Mouse (Mus musculus) CD4-positive, CD25-positive, alpha-beta regulatory T cell, adult 4 months (primary cell): ENCODE results near the gene Col15a1. TPM values are rescaled to one million over a fixed set of nuclear protein-coding genes. Genes with fewer than 3 reads are reported as not detected.

Source experiments
- ATAC-seq: one replicate; pipeline ENCODE4 v1.8.0; 2017
- polyA plus RNA-seq, 2 experiments: library from polyadenylated mRNA; unstranded; fragments of 100-300 nt; shearing (Covaris generic); gene quantifications; one replicate each; pipeline ENCODE4 v1.2.1; 2017

Gene Col15a1
- 1 to 10 TPM; 3.2 to 3.9 TPM for polyA plus RNA-seq

DNA sequence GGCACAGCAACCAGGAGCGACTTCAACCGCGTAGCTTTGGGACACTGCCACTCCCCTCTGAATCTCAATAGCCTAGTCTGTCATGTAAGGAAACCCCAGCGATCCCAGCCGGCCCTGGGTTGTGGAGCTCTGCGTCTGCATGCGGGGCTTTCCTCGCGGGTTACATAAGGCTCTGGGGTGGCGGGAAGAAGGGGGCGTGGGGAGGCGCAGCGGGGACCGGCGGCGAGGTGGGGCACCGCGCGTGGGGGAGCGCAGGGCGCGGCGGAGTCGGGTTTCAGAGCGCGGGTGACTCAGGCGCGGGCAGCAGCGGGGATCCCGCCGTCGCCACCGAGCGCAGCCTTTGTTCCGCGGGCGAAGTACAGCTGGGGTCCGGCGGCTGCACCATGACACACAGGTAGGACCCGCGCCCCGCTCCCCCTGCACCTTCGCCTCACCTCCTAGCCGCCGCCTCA, at the start of gene Col15a1:
Gene Col15a1 (plus strand): TSS at position 193 of the 452 bp plus-strand sequence.
- ATAC-seq, result no peak

DNA sequence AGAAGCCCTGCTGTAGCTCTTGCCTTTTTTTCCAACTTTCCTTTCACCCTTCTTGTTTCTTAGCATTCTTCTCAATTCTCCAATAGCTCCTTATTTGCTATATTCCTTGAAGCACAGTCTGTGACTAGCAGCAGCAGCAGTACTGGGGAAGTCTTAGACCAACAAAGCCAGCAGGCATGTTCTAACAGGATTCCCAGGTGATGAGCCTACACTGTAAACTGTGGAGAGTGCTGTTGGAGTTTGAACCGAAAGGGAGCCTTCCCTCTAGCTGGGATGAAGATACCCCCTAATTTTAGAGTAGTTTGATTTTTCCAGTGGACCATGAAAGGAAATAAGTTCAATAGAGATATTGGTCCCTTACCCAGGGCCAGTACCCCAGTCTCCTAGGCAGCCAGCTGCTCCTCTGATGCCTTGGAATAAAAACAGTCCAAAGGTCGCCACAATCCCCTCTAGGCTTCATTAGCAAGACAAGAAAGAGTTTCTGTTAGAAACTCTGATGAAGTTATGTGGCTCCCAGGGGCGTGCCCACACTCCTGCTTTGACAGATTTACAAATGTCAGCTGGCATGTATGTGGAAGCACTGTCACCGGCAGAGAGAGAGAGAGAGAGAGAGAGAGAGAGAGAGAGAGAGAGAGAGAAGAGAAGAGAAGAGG, 46.7 kb upstream of the Col15a1 start:
- no peak for ATAC-seq

DNA sequence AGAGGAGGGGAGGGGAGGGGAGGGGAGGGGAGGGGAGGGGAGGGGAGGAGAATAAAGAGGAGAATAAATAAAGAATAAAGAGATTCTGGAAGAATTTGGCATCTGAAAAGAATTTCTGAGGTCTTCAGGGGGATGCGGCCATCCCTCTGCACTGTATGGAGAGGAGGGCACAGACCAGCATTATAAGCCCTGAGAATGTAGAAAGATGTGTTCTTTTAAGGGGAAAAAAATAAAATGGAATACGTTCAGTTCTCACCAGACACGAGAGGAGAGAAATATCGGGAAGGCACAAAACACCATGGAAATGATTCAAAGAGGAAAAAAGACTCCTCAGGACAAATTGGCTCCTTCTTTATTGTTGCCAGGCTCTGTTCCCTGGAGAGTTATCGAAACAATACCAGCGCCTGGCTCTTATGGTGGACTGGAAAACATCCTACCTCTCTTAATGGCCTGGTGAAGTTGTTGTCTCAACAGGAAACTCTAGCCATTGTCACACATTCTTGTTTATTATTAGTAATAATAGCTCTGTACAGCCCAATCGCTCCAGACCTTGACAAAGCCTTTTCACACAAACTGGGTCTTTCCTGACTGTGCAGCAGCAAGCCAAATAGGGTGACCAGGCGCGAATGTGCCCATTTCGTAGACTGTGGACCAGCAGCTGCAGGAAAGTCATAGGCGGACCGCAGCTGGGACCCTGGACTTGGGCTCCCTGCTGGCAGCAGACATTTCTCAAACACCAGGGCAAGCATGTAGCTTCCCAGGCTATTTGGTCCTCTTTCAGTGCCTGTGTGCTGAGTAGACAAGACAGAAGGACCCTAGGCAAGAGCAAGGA, 46.0 kb upstream of the Col15a1 start:
- no peak for ATAC-seq

DNA sequence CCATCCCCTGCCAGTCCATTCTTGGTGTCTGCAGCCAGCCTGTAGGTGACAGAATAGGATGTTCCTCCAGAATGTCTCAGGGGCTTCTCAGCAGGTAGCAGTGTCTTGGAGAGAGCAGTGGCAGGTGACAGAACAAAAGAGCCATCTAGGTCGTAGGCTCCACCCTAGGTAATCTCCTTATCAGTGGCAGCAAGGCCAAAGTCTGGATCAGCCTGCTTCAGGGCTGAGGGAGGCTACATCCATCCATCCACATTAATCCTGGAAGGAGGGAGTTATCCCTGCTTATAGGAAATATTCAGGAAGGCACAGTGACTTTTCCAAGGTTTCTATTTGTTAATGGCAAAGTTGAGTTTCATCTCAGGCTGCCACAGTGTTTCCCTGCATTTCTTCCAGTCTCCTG, 35.6 kb upstream of the Col15a1 start:
- ATAC-seq, result no peak

DNA sequence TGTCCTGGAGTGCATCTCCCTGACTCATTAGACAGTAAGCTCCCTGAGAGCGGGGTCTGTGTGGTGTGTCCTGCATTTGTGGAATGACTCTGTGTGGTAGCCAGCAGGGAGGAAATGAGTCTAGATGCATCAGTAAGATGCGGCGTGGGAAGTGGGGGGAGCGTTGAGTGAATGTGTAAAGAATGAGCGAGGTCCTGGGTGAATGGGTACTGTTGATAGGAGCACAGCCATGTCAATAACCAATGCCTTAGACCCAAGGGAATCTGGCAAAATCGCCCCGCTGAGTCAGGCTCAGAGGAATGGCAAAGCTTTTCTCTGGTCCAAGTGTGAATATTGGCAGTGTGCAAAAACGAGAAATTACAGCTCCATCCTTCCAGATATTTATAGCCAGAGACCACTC, 30.9 kb upstream of the Col15a1 start:
- ATAC-seq, result no peak

DNA sequence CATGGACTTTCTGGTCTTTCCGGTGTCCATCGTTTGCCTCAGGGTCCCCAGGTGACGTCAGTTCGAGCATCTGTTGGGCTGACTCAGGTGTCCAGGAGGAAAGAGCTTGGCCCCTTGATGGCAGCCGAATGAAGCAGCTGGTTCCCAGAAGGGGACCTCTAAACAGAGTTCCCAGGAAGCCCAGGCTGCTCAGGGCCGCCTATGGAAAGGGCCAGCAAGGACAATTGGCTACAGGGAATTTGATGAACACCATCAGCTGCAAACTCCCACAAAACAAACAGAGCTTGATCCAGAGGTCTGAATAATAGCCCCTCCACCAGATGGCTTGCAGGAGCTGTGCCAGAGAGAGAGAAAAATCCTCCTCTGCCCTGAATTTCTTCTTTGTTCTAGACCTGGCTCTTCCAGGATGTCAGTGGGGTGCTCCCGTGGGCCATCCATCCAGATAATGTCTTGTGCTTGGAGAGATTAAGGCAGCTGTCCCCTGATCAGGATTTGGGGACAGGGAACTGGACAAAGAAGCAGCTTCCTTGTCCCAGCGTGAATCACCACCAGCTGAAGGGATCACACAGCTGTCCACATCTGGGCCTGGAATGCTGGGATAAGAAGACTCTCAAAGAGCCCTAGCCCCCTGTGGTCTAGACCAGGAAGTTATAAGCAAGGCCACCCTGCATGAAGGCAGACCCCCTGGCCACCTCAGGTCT, 29.6 kb upstream of the Col15a1 start:
- no peak for ATAC-seq

DNA sequence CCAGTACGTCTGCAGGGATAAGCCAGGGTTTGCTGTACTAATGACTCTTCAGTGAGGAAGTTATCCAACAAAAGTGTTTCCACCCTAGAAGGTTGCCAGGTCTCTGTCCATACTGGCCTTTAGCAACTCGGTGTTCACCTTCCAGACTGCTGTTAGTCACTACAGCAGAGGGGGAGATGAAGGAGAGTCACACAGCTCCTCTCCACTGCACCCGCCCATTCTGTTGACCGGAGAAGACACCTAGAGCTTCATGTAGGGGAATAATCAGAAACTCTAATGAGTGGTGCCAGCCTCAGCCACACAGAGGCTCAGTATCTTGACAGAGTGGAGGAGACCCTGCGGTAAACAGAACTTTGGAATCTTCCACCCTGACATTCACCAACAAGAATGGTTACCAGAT, 28.4 kb upstream of the Col15a1 start:
- ATAC-seq, result no peak

DNA sequence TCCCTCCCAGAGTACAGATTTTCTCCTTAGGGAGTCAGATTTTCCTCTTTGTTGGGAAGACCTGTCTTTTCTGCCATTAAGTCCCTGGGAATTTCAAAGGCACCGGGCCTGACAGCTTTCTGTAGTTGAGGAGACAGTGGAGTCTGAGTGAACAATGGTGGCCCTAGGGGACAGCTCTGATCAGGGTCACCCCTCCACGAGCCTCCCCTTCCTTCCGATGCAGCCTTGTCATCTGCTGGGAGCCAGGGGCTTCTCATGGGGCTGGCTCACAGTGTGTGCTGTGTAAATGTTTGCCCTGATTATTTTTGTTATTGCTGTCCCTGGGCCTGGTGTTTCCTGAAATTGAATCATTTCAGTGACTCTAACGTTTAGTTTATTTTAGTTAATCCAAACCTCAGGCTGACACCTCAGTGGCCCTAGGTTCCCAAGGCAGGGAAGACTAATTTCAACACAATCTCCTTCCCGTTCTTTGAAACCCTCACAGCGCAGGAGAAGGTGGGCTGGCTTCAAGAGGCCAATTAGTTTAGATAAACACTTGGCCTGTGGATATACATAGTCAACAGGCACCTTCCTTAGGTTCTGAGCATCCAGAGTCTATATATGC, 23.8 kb upstream of the Col15a1 start:
- ATAC-seq, result no peak

DNA sequence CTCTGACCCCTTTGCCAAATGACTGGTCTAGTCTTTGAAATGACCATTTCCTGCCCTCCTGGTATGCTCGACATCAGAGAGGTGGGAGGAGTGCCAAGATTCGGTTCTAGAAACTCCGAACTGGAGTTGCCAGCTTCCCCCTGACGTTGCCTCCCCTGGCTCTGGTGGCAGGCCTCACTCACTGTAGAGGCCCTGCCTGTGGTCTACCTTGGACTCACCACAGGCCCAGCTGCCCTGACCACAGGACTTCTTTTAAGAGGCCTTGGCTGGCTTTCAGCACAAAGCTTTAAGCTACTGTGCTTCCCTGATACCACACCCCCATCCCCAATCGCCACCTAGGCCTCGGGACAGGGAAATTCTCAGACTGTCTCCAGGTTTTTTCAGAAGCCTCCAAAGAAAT, 21.4 kb upstream of the Col15a1 start:
- no peak for ATAC-seq

DNA sequence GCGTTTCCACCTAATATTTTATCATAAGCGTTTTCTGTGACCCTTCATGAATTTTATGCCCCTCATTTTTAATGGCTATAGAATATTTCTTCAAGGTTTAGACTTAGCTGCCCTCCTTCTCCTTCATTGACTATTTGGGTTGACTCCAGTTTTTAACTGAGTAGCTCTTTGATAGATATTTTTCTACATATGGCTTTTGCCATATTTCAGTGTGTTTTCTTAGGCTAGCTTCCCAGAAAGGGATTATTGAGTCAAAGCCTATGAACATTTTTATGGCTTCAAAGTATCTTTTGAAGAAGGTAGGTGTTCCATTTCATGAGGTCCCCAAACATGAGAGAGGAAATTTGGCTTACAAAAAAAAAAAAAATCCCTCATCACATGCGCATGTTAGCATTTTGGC, 11.8 kb upstream of the Col15a1 start:
- no peak for ATAC-seq

DNA sequence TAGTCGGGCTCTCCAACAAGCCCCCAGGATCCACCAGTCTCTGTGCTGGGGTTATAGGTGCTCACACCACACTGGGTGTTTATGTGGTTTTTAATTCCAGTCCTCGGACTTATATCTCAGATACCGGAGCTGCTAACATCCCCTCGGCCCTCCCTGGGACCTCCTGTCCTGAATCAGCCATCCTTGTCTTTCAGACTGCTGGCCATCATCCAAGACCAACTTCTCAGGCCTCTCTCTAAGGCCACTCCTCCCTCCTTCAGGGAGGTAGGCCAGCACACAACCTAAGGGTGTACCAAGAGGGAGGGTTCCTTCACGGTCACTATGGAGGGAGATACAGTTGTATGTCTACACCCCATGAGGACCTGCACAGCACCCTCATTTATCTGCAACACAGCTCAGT, 4.3 kb upstream of the Col15a1 start:
- no peak for ATAC-seq

DNA sequence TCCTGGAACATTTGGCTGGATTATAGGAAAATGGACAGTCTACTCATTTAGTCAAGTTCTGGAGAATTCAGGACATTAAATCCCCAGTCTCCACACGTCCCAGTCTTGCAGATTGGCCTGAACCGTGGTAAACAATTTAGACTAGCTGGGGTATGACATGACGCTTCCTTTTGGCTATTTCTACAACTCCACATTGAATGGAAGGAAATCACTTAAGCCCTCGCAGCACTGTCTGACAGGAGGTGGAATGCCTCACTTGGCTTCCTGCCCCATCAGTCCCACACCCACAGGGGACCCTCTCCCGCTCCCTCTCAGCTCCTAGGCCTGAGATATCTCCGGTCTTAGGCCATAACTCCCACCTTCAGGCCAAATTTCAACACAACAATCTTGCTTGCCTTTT, 2.1 kb upstream of the Col15a1 start:
- ATAC-seq, result no peak

DNA sequence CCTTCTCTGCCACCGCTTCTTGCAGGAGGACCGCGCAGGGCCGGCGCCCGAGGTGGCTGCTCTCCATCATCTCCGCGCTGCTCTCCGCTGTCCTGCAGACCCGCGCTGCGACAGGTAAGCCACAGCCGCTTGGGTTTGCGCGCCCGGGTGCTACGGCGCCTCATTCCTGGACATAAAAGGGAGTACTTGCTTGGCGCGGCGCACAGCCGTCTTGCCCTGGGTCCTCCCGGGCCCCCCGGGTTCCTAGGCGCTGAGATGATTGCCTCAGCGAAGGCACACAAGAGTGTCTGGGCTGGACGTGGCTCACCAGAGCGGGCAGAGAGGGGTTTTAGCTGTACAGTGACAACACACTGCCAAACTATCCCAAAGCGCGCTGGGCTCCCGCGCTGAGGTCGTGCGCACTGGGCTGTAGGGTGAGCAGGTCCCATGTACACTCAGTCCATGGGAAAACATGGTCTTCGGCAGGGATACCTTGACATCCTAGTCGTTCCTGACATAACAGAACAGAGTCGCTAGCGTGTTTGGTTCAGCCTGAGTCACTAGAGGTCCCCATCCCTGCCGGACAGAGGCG, 545 bp downstream of the Col15a1 start:
- ATAC-seq, result no peak

DNA sequence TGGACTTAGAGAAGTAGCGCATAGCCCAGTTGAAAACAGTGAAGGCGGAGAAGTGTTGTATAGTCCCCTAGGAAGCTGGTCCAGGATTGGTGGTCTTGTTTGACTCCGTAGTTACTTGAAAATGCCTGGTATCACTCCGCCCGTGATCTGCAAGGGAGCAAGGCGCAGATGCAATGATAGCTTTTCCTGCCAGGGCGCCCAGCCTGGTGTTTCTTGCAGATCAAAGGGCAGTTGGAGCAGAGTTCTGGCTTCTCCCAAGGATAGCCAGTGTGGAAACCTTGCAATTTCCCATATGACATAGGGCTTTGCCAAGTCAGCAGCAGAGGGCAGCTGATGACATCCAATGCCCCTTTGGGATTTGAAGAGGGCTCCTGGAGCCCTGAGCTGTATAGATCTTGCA, 1.5 kb downstream of the Col15a1 start:
- no peak for ATAC-seq

DNA sequence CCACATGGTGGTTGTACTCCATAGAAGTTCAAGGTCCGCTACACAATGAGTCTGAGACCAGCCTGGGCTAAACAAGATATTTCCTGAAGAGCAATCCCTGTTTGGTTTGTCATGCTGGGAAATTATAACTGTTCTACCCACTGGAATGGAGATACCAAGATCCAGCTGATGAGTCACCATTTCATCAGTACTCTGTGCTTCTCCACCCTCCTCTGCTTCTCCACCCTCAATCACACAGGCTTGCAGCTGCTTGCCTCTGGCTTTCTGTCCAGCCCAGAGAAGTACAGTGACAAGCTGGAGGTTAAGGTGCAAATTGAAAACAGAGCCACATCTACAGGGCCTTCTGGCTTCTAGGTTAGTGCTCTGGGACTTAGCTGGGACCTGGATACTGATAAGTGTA, 10.9 kb downstream of the Col15a1 start:
- no peak for ATAC-seq

DNA sequence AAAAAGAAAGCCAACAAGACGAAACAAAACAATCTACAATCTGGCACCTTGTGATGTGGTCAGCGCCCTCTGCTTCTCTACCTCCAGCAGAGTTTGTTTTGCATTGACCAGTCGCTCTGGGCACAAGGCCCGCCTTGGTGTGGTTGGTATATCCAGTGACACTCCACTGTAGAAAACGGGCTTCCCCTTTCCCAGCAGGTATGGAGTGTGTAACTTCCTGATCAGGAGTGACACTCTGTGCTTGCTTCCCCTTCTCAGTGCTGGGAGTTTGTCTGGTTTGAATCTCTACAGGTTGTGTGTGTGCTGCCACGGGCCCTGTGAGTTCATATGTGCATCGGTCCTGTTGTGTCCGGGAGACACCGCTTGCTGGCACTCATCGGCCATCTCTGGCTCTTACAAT, 11.4 kb downstream of the Col15a1 start:
- no peak for ATAC-seq

DNA sequence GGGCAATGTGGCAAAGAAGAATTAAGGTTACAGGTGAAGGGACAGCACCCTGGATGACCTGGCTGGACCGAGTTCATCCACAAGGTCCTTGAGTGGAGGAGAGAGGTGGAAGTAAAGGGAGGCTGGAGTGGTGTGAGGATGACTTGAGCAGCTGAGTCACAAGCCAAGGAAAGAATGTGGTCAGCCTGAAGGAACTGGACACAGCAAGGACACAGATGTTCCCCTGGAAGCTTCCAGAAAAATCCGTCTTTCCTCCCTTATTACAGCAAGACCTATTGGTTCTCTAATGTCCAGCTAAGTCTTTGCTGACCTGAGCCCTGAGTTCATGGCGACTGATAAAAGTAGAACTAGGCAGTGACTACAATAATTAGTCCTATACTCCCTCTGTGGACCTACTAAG, 12.6 kb downstream of the Col15a1 start:
- ATAC-seq, result no peak

DNA sequence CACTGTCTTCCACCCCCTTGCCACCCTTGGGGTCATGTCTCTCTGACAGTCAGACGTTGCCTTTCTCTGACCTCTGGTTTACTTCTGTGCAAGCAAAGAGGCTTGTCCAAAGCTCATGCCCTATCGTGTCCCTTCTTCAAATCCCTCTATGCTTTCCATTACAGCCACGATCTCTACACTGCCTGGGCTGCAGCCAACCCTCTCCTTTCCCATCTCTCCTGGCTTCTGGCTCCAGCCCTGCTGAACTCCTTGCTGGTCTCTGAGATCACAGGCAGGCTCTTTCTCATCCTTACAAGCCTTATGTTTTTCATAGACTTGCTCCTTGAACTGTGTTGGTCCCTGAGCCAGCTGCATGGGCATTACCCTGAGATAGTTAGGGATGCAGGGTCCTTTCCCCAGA, 14.2 kb downstream of the Col15a1 start:
- no peak for ATAC-seq

DNA sequence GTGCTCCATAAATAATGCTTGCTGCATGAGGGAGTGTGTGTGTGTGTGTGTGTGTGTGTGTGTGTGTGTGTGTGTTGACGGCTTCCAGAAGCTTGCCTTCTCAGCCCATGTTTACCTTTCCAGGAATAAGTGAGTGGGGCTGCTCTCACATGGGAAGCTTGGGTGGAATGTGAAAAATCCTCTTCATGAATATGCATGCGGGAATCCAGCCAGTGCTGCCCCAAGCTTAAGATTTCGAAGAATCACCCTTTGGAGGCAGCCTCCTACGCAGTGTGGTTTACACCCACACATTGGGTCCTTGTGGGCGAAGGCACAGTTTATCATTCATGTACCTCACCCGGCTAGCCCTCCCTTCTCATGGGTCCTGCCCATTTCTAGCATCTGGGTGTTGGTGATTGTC, 18.0 kb downstream of the Col15a1 start:
- ATAC-seq, result no peak

DNA sequence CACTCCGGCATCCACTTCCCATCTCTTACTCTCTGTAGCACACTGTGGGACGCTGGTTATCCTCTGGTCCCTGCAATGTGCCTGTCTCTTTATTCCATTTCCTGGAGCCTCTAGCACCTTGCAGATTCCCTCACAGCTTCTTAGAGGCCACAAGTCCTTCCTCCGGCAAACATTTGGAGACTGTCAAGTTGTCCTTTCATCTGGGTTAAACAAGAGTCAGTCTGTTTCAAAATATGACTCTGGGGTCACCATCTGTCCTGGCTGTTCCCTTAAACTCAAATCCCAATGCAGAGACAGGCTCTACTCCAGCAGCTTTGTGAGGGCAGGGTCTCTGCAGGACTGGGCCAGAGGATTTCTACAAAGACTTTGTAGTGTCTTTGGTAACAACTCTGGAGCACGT, 19.1 kb downstream of the Col15a1 start:
- ATAC-seq, result no peak

DNA sequence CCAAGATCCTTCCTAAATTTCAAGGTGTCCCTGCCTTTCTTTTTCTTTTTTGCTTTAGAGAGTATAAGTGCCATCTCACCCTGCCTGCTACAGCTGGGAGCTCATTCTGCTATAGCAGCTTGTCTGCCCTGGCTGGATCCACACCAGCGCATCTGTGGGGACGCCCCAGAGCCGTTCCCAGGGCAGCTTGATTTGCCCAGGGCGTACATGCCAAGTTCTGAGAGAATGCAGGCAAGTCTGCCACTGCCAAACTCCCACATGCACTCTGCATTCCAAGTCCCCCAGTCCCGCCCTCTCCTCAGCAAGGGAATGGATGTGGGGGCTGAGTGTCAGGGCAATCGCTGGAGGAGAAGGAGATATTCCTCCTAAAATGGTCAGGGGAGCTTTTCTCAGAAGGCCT, 19.8 kb downstream of the Col15a1 start:
- no peak for ATAC-seq

DNA sequence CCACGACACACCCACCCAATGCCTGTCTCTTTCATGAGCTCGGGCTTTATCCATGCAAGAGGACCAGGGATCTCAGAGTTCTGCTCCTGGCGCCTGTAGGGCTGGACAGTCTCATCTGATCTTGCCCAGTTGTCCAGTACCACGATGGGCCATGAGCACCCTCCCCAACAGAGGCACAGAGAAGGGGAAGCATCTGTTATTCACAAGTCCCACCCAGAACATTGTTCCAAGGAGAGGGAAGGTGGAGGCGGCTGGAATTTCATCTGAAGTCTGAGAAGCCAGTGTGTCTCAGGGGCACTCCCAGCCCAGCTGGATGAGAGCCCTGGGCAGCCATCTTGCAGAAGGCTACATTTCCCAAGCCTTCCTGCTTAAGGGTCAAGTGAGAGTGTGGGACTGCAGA, 21.0 kb downstream of the Col15a1 start:
- ATAC-seq, result no peak

DNA sequence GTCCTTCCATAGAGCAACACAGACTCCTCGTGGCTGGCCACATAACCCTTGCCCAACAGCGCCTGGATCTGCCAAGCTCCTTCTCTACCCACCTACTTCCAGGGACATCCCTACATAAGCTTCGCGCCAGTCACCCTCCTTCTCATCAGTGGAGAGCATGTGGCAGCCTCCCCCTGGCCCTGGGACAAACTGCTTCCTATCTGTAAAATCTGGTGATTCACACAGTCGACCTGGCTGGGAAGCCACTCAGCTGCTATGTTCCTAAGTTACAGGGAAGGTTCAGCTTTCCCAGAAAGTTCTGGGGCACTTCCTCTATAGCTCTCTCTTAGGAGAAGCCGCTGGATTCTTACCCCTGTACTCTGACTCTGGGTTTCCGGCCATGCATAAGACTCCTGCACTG, 22.5 kb downstream of the Col15a1 start:
- no peak for ATAC-seq
